Mouse (Mus musculus) liver, embryonic 14 days (tissue): ENCODE data around the gene Mrgbp. TPM values are rescaled to one million over a fixed set of nuclear protein-coding genes. Genes with fewer than 3 reads are reported as not detected.

ENCODE experiments used
- polyA plus RNA-seq: library from polyadenylated mRNA; depleted of rRNA; stranded (reverse); fragments of >200 nt; gene quantifications from 2 replicates; pipeline ENCODE4 v1.2.3, GENCODE M21; 2012; rRNA removed

Mrgbp gene
- polyA plus RNA-seq: 11.1 and 11.2 TPM in 2 replicates

DNA sequence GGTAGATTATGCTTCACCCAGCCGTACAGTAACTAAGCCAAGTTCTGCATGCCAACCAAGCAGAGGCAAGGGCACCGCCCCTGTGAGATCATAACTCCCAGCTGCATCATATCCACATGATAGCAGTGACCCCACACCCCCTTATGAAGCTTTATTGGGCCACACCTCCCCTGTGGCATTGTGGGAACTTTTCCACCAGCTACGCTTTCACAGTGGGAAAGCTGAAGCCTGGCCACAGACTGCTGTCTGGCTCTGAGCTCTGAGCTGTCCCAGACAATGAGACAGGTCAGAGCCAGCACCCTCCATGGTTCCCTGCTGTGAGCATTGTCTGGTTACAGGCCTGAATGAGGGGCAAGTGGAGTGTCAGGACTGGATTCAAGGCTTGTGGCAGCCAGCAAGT, at the start of gene Mrgbp:
Gene Mrgbp, plus strand, starts transcription at position 303 of the 400 bp plus-strand sequence.

GRCm38 (mm10) chr2:180589123-180589831, 8.2 kb downstream of the Mrgbp start, which contains the start of gene Ogfr:
Ogfr (plus strand) TSS chr2:180589245.

GRCm38 (mm10) chr2:180597490-180597889, 16.4 kb downstream of the Mrgbp start, which contains the start of gene Col9a3:
Col9a3 (plus strand) TSS chr2:180597790.

Other genes starting within 250 kb of the Mrgbp start
- 0.22 and 0.29 TPM in 2 replicates for gene Gata5, start 246.6 kb upstream of the Mrgbp start, polyA plus RNA-seq
- 0.74 and 0.75 TPM in 2 replicates for gene Slco4a1, start 125.1 kb upstream of the Mrgbp start, polyA plus RNA-seq
- 0.02 and 0.03 TPM in 2 replicates for gene Ntsr1, start 81.3 kb upstream of the Mrgbp start, polyA plus RNA-seq
- 27.8 and 27.9 TPM in 2 replicates for gene Ogfr, start 7.9 kb downstream of the Mrgbp start, polyA plus RNA-seq
- 0.59 and 0.95 TPM in 2 replicates for gene Col9a3, start 16.5 kb downstream of the Mrgbp start, polyA plus RNA-seq
- gene Tcfl5, start 61.4 kb downstream of the Mrgbp start, polyA plus RNA-seq: 0.16 and 0.22 TPM in 2 replicates
- 12.2 and 13.5 TPM in 2 replicates for gene Dido1, start 128.7 kb downstream of the Mrgbp start, polyA plus RNA-seq
- gene Gid8, start 128.8 kb downstream of the Mrgbp start, polyA plus RNA-seq: 79.5 and 97.1 TPM in 2 replicates
- gene Slc17a9, start 144.0 kb downstream of the Mrgbp start, polyA plus RNA-seq: 6.7 and 7.2 TPM in 2 replicates
- gene Bhlhe23, start 195.6 kb downstream of the Mrgbp start, polyA plus RNA-seq: not detected in 2 replicates